Mouse (Mus musculus) stomach, postnatal 0 days (tissue): Measurements from ENCODE around the gene Gpr15. TPM values are rescaled to one million over a fixed set of nuclear protein-coding genes. Genes with fewer than 3 reads are reported as not detected.

Source experiments
- ATAC-seq: fragments of 200-750 bp; cut with Nextera tagmentation; 2 replicates; pipeline ENCODE4 v1.8.0; 2017; ENCODE audit not compliant: low FRiP score, low TSS enrichment
- DNase-seq: peaks from one replicate; pipeline ENCODE4 v3.0.0-alpha.2; 2016; ENCODE audit warnings: low spot score
- H3K27ac ChIP-seq: fragments of 300-500 bp; sonication (generic); replicated peaks from 2 replicates; pipeline ENCODE4 v1.5.1; 2014; ENCODE audit warnings: mild to moderate bottlenecking, control low read depth
- H3K27me3 ChIP-seq: fragments of 300-500 bp; sonication (generic); 2 replicates; pipeline ENCODE4 v1.6.1; 2014; ENCODE audit warnings: low read length; ENCODE audit not compliant: control insufficient read depth, insufficient read depth
- H3K36me3 ChIP-seq: fragments of 300-500 bp; sonication (generic); 2 replicates; pipeline ENCODE4 v1.6.1; 2014; ENCODE audit warnings: low read length, mixed read lengths; ENCODE audit not compliant: control insufficient read depth, insufficient read depth
- H3K4me1 ChIP-seq: fragments of 300-500 bp; sonication (generic); replicated peaks from 2 replicates; pipeline ENCODE4 v1.6.1; 2014; ENCODE audit warnings: antibody characterized with exemption; ENCODE audit not compliant: control insufficient read depth, insufficient read depth
- H3K4me2 ChIP-seq: fragments of 300-500 bp; sonication (generic); replicated peaks from 2 replicates; pipeline ENCODE4 v1.6.1; 2014; ENCODE audit warnings: low read depth, mild to moderate bottlenecking, control low read depth, moderate library complexity
- H3K4me3 ChIP-seq: fragments of 300-500 bp; sonication (generic); 2 replicates; pipeline ENCODE4 v1.5.1; 2014; ENCODE audit warnings: low read depth, low read length, control low read depth
- H3K9ac ChIP-seq: fragments of 300-500 bp; sonication (generic); 2 replicates; pipeline ENCODE4 v1.6.1; 2014; ENCODE audit warnings: mild to moderate bottlenecking, low read length, control low read depth, mixed read lengths
- H3K9me3 ChIP-seq: fragments of 300-500 bp; sonication (generic); 2 replicates; pipeline ENCODE4 v1.6.1; 2016; ENCODE audit warnings: low read length; ENCODE audit not compliant: control insufficient read depth
- CTCF ChIP-seq: IDR thresholded peaks from 2 replicates; pipeline ENCODE4 v1.5.1; 2016; ENCODE audit warnings: antibody characterized with exemption, low read depth, mild to moderate bottlenecking, moderate library complexity
- EP300 ChIP-seq: optimal IDR thresholded peaks from 2 replicates; pipeline ENCODE3; 2016; ENCODE audit warnings: antibody characterized with exemption
- WGBS: fragments of 180-500 bp; shearing (Covaris S2); extraction: QIAGEN DNeasy Blood & Tissue Kit; methylation state at CpG from one replicate; pipeline ENCODE4 v1.1.7; 2014; 5-methylcytosine and 5-hydroxymethylcytosine counted together
- polyA plus RNA-seq: library from polyadenylated mRNA; unstranded; fragments of >200 nt; fragmentation: Nextera tagmentation; extraction: Ambion mirVana; gene quantifications from 2 replicates; pipeline ENCODE4 v1.2.1, GENCODE M21; 2015

The Gpr15 gene
- polyA plus RNA-seq, 1 experiment from 2014 or later: not detected

GRCm38 (mm10) chr16:58682046-58682445 is 36.8 kb downstream of the Gpr15 start:
- DNase-seq (no peak), ATAC-seq (no peak)
- H3K4me1 ChIP-seq: no peaks in the 10 kb centered on the region
- no peak overlapping the region for H3K4me2 ChIP-seq
- H3K27ac ChIP-seq: no peak overlapping the region
- H3K9ac ChIP-seq: no peak overlapping the region
- H3K9me3 ChIP-seq: no peaks in the 10 kb centered on the region
- no peak for TF ChIP-seq CTCF
- no peak for TF ChIP-seq EP300
- no peaks in the 10 kb centered on the region for H3K27me3 ChIP-seq
- no peak overlapping the region for H3K4me3 ChIP-seq
- WGBS: 87% methylated on average over 6 of the region's 6 CpGs
- H3K36me3 ChIP-seq: 0 out of 2 replicates have a peak, but pooled peaks cover 5% of the 10 kb centered on the region

DNA sequence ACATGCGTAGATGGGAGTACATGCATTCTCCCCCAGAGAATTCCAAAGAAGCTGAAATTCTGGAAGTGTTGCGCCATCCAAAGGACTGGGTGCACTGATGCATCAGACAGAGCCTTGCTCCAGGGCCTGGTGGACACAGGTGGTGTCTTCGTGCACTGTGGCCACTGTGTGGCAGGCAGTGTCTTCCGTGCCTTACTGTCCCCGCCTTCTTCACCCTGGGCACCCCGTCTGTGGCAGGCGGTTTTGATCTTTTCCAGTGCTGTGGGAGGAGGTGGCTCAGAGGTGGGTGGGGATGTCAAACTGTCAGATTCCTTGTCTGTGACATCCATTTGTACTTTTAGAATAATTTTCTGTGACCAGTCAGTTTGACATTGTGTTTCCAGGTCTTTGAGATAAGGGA is 40.2 kb downstream of the Gpr15 start:
- Histone ChIP-seq H3K27me3 (no peaks in the 10 kb centered on the region), H3K4me2 (no peak overlapping the region), H3K4me3 (no peak overlapping the region), H3K9me3 (no peaks in the 10 kb centered on the region), H3K9ac (no peak overlapping the region), H3K36me3 (peaks cover 15% of the 10 kb centered on the region; the same call in 1 of the 2 replicates), H3K4me1 (no peaks in the 10 kb centered on the region), H3K27ac (no peak overlapping the region; the same call in 1 of the 2 replicates)
- 68% methylated on average over 7 of the region's 7 CpGs for WGBS
- DNase-seq (no peak), ATAC-seq (no peak)
- peak; percentile 43 for TF ChIP-seq CTCF
- TF ChIP-seq EP300: no peak

DNA sequence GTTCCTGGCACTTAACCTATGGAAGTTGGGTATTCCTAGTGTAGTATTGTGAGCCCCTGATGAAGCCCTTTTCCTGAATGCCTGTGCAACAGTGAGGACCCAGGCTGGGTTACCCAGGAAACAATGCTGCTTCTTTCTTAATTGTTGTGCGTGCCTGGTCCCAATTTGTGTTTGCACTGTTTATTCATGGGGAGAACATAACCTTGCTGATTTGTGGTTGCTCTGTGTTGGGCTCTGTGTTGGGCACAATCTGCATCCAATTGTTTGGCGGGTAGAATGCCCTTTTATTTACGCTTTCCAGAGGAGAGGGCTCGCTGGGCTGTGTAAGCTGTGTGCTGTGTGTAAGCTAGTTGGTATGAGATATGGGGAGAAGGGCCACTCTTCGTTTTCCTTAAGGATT is 41.4 kb downstream of the Gpr15 start:
- Histone ChIP-seq H3K27me3 (no peaks in the 10 kb centered on the region), H3K4me2 (no peak overlapping the region), H3K4me3 (no peak overlapping the region), H3K9ac (no peak overlapping the region), H3K4me1 (no peaks in the 10 kb centered on the region), H3K27ac (no peak overlapping the region), H3K9me3 (no peaks in the 10 kb centered on the region), H3K36me3 (peaks cover 15% of the 10 kb centered on the region; the same call in 1 of the 2 replicates)
- ATAC-seq (no peak), DNase-seq (no peak)
- WGBS: 76% methylated on average over 5 of the region's 5 CpGs
- TF ChIP-seq CTCF: no peak
- TF ChIP-seq EP300: no peak

- no peaks in the 10 kb centered on the region for H3K27me3 ChIP-seq
- H3K4me3 ChIP-seq: no peak overlapping the region
- H3K9me3 ChIP-seq: no peaks in the 10 kb centered on the region
- no peaks in the 10 kb centered on the region for H3K4me1 ChIP-seq
- no peak overlapping the region for H3K4me2 ChIP-seq
- H3K9ac ChIP-seq: no peak overlapping the region
- TF ChIP-seq CTCF (no peak), EP300 (no peak)
- no peak for ATAC-seq
- H3K36me3 ChIP-seq: peaks cover 15% of the 10 kb centered on the region; the same call in 1 of the 2 replicates
- no peak overlapping the region for H3K27ac ChIP-seq
- WGBS: 94% methylated on average over 3 of the region's 3 CpGs
- DNase-seq: no peak
Observed at GRCm38 (mm10) chr16:58676633-58677032, 42.2 kb downstream of the Gpr15 start.

DNA sequence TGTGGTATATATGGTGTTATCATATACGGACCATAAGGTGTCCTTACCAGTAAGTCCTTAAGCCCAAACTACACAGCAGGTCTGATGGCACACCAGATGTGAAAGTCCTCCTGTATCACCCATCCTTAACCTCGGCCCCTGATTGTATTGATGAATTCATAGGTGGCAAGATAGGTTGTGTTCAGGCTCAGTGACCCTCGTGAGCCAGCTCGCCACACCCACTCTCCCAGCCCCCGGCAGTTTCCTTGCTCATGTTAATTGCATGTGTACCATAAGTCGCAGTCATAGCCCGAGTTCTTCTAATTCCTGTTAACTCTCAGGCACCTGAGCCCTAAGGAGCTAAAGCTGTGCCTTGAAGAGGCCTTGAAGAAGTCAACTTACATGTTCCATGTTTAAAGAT is 42.7 kb downstream of the Gpr15 start:
- Histone ChIP-seq H3K27me3 (no peaks in the 10 kb centered on the region), H3K4me2 (no peak overlapping the region), H3K9ac (no peak overlapping the region), H3K4me3 (no peak overlapping the region), H3K9me3 (no peaks in the 10 kb centered on the region), H3K36me3 (peaks cover 15% of the 10 kb centered on the region; the same call in 1 of the 2 replicates), H3K4me1 (no peaks in the 10 kb centered on the region), H3K27ac (no peak overlapping the region)
- TF ChIP-seq EP300 (no peak), CTCF (no peak)
- WGBS: 85% methylated on average over 7 of the region's 7 CpGs
- no peak for ATAC-seq
- no peak for DNase-seq

DNA sequence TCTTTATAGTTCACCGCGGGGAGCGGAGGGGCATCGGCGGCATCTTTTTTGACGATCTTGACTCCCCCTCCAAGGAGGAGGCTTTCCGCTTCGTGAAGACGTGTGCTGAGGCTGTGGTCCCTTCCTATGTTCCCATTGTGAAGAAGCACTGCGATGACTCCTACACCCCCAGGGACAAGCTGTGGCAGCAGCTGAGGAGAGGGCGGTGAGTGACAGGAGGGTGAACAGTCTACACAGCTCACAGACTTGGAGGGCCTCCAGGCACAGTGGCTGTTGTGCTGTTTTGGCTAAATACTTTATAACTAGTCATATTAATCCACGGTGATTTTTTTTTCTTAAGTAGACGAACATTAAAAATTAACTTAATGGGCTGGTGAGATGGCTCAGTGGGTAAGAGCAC is 43.6 kb downstream of the Gpr15 start:
- H3K27ac ChIP-seq: no peak overlapping the region
- TF ChIP-seq CTCF (no peak), EP300 (no peak)
- no peak overlapping the region for H3K4me3 ChIP-seq
- H3K9me3 ChIP-seq: no peaks in the 10 kb centered on the region
- DNase-seq (no peak), ATAC-seq (no peak)
- WGBS: 96% methylated on average over 13 of the region's 13 CpGs
- H3K4me1 ChIP-seq: no peaks in the 10 kb centered on the region
- no peaks in the 10 kb centered on the region for H3K27me3 ChIP-seq
- no peak overlapping the region for H3K4me2 ChIP-seq
- peaks cover 15% of the 10 kb centered on the region; the same call in 1 of the 2 replicates for H3K36me3 ChIP-seq
- no peak overlapping the region for H3K9ac ChIP-seq
